Comparison of ENCODE assay signal across 9 mouse cellular contexts in genomic region chr8:113873446-113874120, GRCm38 (mm10). TPM values are rescaled to one million over a fixed set of nuclear protein-coding genes. Genes with fewer than 3 reads are reported as not detected.
DNase-seq lines count a peak whose midpoint lies in the region.
"Had no signal": no experiment of that assay in that cellular context is flagged by ENCODE, and none has a peak within 500 bp of the region (broad histone marks: within the 10 kb centered on the region; RNA-seq: fewer than 3 reads in every experiment).

No protein-coding gene starts in this region.

- DNase-seq in retina, adult 2 months (ENCODE audit: low read depth, low spot score) = peak; percentile 25
- DNase-seq in retina, embryonic 14.5 days (ENCODE audit: low spot score) = no peak
- DNase-seq in frontal cortex, adult 2 months (ENCODE audit: extremely low spot score in 1 of 2, low spot score in 1 of 2) = peak; percentile 87 to 89
- peak; percentile 71 to 88 for DNase-seq in left cerebral cortex, adult 9 months (ENCODE audit: low spot score in 2 of 2)
- DNase-seq in thymus, postnatal 0 days (ENCODE audit: low spot score) = no peak
- no peak for DNase-seq in natural killer cell, adult 2 months (ENCODE audit: low spot score in 2 of 2)
- DNase-seq in spleen, postnatal 14 days (ENCODE audit: low spot score in 2 of 2) = no peak
- DNase-seq: kidney, adult 11 months; lung, adult 2 months had no signal

RNA-seq across cellular contexts. Expression of gene Adamts18, which starts 25.0 kb away (rescaled TPM):
- polyA plus RNA-seq in frontal cortex, adult 2 months (2012; rRNA removed) = 1.3 and 1.7 TPM in 2 replicates
- polyA plus RNA-seq in thymus, postnatal 0 days (2015; fragmentation: Nextera tagmentation; extraction: Ambion mirVana) = 0.95 and 1.2 TPM in 2 replicates
- polyA plus RNA-seq: lung, adult 2 months had no signal

Comparison
In these comparisons a context has a peak if more than half of its experiments do, and no peak if none do; other contexts are left out.
1. DNase-seq: peak in retina, adult 2 months (single experiment), frontal cortex, adult 2 months (2 of 2) and left cerebral cortex, adult 9 months (2 of 2); none in retina, embryonic 14.5 days (single experiment), thymus, postnatal 0 days (single experiment), natural killer cell, adult 2 months (0 of 2) and spleen, postnatal 14 days (0 of 2).